Mouse (Mus musculus) adrenal gland, postnatal 25 days (tissue): Measurements from ENCODE around the gene C1qtnf6. TPM values are rescaled to one million over a fixed set of nuclear protein-coding genes. Genes with fewer than 3 reads are reported as not detected.

Source experiments
- DNase-seq: peaks from one replicate; pipeline ENCODE4 v3.0.0; 2021; ENCODE audit warnings: mixed read lengths
- long read RNA-seq: library from polyadenylated mRNA; stranded (forward); transcript quantifications from one replicate; pipeline ENCODE4 v2.0.0, GENCODE M21; 2021
- total RNA-seq: library from RNA; stranded (reverse); gene quantifications from 2 replicates; pipeline ENCODE4 v1.2.3, GENCODE M21; 2021

C1qtnf6 gene
- 48.7 and 59.4 TPM in 2 replicates for total RNA-seq
- long read RNA-seq, partial matches to known transcripts: 0 of 22 reads
- long read RNA-seq, other reads (novel, unspliced or antisense): 19 of 22 reads

- DNase-seq: peak; percentile 84
Measured at GRCm38 (mm10) chr15:78530671-78531450, at the start of gene C1qtnf6. Gene C1qtnf6 (minus strand): TSS chr15:78531416.

GRCm38 (mm10) chr15:78576284-78576810, 45.1 kb upstream of the C1qtnf6 start:
- DNase-seq: no peak

- DNase-seq: no peak
Measured at GRCm38 (mm10) chr15:78572658-78573397, 41.6 kb upstream of the C1qtnf6 start, which contains the start of gene Rac2. Gene Rac2 (minus strand): TSS chr15:78572783.

- DNase-seq: no peak
Measured at GRCm38 (mm10) chr15:78572270-78572600, 41.0 kb upstream of the C1qtnf6 start.

GRCm38 (mm10) chr15:78571554-78572269, 40.5 kb upstream of the C1qtnf6 start:
- DNase-seq: no peak

- DNase-seq: no peak
Measured at GRCm38 (mm10) chr15:78570170-78570569, 39.0 kb upstream of the C1qtnf6 start.

- DNase-seq: no peak
Measured at GRCm38 (mm10) chr15:78567608-78568120, 36.4 kb upstream of the C1qtnf6 start.

GRCm38 (mm10) chr15:78564764-78565435, 33.7 kb upstream of the C1qtnf6 start:
- no peak for DNase-seq

- DNase-seq: no peak
Measured at GRCm38 (mm10) chr15:78563937-78564336, 32.7 kb upstream of the C1qtnf6 start.

- no peak for DNase-seq
Measured at GRCm38 (mm10) chr15:78563344-78563743, 32.1 kb upstream of the C1qtnf6 start.

GRCm38 (mm10) chr15:78559141-78559979, 28.1 kb upstream of the C1qtnf6 start:
- no peak for DNase-seq

GRCm38 (mm10) chr15:78557693-78558535, 26.7 kb upstream of the C1qtnf6 start:
- no peak for DNase-seq

- no peak for DNase-seq
Measured at GRCm38 (mm10) chr15:78554545-78555313, 23.5 kb upstream of the C1qtnf6 start.

GRCm38 (mm10) chr15:78549189-78549734, 18.0 kb upstream of the C1qtnf6 start:
- DNase-seq: peak; percentile 46

GRCm38 (mm10) chr15:78548711-78549110, 17.5 kb upstream of the C1qtnf6 start:
- no peak for DNase-seq

- DNase-seq: no peak
Measured at GRCm38 (mm10) chr15:78548336-78548665, 17.1 kb upstream of the C1qtnf6 start.

GRCm38 (mm10) chr15:78547415-78548335, 16.5 kb upstream of the C1qtnf6 start:
- peak; percentile 44 for DNase-seq

GRCm38 (mm10) chr15:78546060-78546459, 14.8 kb upstream of the C1qtnf6 start:
- no peak for DNase-seq
